Mouse (Mus musculus): ENCODE measurements around the gene Ccnjl.

The Ccnjl gene

GRCm38 (mm10) chr11:43520521-43520920, 8.1 kb upstream of the Ccnjl start:
- no peak for DNase-seq (ENCODE audit: low read depth, low spot score)

DNA sequence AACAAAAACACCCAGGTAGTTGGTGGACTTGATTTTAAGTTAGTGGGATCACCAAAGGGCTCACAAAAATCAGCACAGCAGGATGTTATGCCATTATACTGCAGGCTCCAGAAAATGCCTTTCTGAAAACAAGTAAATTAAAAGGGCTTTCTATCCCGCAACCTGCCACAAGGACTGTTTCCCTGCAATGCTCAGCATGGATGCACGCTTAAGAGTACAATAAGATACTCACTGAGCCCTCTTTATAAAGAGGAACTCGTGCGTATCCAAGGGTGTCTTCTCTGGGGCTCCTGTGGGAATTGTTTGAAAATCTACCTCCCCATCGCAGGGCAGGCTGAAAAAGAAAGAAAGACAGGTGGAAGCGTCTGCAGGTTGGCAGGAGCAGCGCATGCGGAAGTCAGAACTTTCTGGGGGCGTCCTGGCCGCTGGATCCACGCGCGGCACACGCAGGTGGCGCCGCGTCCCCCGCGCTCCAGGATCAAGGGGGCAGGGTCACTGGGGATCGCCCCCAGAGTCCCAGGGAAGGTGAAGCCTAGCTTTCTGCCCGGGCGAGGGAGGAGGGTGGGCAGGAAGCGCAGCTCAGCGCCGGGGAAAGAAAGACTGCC, 404 bp upstream of the Ccnjl start:
- no peak for DNase-seq (ENCODE audit: low read depth, low spot score)

GRCm38 (mm10) chr11:43530043-43530442, 1.5 kb downstream of the Ccnjl start:
- DNase-seq (ENCODE audit: low read depth, low spot score), result no peak

GRCm38 (mm10) chr11:43531619-43532018, 3.0 kb downstream of the Ccnjl start:
- no peak for DNase-seq (ENCODE audit: low read depth, low spot score)

GRCm38 (mm10) chr11:43537074-43537473, 8.5 kb downstream of the Ccnjl start:
- no peak for DNase-seq (ENCODE audit: low read depth, low spot score)

DNA sequence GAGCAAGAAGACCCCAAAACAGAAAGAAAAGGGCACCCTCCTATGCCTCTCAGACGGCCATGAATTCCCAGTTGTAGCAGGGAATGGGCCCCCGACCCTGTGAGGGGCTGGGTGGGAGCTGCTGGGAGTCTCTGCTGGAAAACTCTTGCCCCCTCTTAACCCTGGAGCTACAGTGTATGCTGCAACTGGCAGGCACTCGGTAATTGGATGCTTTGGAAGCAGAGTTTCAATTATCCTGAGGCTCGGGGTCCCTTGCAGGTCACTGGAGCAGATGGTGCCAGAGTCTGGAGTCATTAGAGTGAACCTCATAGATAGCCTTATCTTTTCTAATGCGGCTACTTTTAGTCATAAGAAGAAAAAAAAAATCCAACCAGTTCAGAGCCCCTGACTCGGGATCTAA, 11.3 kb downstream of the Ccnjl start:
- DNase-seq (ENCODE audit: low read depth, low spot score), result no peak

DNA sequence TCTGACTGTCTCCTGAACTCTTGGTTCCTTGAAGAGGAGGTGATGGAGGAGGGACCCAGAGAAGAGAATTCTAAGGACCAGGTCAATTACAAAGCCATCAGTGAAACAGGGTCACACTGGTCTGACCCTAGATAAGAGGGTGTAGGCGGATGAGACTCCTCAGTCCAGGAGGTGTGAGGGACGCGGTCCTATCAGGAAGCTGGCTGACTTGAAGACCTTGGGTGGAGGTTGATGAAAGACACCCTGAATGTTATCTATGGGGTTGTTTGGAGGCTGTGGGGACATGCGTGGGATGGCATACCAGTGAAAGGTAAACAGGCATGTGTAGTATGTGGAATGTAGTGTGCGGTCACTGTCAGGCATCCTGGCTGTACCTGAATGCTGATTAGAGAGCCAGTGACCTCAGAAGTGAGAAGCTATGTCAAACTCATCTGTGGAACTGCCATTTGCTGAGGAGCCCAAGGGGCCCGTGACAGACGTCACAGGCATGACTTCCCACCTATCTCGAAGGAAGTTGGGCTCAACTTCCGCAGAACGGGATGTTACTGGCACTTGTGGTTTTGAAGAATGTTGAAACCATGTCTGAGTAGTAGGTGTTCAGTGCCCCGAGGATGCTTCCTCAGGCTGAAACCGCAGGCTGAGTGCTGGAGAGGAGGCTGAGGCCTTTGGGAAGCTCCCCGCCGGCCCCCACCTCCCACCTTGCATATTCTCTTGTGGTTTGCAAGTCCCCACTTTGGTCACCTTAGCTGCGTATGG, 15.3 kb downstream of the Ccnjl start:
- DNase-seq (ENCODE audit: low read depth, low spot score), result no peak

GRCm38 (mm10) chr11:43544819-43545218, 16.2 kb downstream of the Ccnjl start:
- DNase-seq (ENCODE audit: low read depth, low spot score), result no peak

DNA sequence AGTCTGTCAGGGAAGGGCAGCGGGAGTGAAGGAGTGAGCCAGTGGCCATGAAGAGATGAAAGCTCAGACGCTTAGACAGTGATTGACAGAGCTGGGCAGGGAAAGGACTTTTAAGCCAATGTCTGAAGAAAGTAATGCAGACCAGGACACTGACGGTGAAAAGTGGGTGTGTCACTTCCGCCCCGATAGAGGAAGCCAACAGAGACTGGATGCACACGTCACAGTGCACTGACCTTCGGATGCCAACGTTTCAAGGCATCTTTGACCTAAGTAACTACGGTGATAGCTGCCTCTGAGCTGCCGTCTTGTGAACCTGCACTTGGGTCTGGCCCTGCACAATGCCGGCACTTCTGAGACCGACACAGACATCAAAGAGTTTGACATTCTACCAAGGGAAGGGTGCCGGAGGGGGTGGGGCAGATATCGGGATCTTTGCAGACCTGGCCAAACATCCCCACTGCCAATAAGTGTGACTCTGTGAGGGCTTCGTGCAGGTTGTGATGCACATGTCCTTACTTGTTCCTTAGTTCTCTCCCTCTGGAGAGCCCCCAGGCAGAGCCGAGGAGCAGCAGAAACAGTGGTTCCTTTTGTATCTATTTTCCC, 17.4 kb downstream of the Ccnjl start:
- no peak for DNase-seq (ENCODE audit: low read depth, low spot score)

DNA sequence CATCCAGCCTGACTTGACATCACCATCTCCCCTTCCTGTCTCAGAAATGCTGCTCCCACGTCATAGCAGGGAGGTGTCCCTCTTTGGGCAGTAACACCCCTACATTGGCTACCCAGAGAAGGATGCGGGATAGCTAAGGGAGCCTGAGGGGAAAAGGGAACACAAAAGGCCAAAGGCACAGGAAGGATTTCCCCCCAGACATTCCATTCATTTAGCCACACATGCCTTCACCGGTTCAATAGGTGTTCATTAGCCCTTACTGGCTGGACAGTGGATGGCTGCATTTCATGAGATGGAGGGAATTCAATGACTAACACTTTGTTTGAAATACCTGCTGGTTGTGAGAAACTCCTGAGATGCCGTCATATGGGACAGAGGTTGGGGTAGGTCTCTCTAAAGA, 18.1 kb downstream of the Ccnjl start:
- no peak for DNase-seq (ENCODE audit: low read depth, low spot score)

GRCm38 (mm10) chr11:43548148-43548547, 19.6 kb downstream of the Ccnjl start:
- no peak for DNase-seq (ENCODE audit: low read depth, low spot score)

GRCm38 (mm10) chr11:43548657-43549435, 20.3 kb downstream of the Ccnjl start:
- DNase-seq (ENCODE audit: low read depth, low spot score), result no peak

GRCm38 (mm10) chr11:43549701-43550100, 21.1 kb downstream of the Ccnjl start:
- DNase-seq (ENCODE audit: low read depth, low spot score), result no peak

DNA sequence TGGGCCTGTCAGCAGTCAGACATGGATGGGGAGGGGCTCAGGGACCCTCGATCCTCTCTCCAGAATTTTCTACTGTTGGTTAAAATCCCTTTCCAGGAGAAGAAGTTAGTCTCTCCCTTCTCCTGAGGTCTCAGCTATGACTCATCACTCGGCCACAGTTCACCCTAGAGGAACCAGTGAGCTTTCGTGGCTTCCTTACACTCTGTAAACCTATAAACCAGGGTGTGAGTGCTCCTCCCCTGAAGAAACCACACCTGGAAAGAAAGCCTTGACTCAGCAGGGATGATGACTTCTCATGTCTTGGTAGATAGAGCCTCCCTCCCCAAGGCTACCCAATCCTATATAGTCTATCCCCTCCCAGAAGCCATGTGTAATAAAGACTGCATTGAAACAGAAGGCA, 23.2 kb downstream of the Ccnjl start:
- no peak for DNase-seq (ENCODE audit: low read depth, low spot score)

DNA sequence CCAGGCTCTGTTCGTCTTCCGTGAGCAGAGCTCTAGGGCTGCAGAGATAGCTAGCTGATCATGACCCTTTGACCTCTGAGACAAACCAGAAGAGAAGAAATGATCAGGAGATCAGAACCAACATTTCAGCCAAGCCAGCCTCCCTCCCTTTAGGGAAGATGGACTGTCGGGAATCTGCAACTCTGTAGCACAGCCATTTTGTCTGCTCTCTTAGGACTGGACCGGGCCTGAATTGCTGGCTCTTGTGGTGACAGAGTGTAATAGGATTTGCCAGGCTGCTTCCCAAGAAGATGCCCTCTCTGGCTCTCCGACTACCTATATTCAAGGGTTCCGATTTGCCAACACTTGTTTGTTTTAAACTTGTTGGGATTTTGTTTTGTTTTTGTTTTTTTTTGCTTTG, 24.1 kb downstream of the Ccnjl start:
- no peak for DNase-seq (ENCODE audit: low read depth, low spot score)

DNA sequence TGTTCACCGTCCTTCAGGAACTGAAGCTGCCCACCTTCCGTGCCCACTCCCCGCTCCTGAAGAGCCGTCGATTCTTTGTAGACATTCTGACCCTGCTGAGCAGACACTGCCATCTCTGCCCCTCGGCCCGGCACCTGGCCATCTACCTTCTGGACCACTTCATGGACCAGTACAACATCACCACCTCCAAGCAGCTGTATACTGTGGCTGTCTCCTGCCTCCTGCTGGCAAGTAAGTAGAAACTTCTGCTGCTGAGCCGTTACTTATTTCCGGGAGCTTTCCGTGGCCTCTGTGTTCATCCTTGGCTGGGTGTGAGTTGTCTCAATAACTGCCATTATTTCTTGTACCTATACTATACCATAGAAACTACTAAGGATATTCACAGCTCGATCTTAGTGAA, 28.0 kb downstream of the Ccnjl start:
- DNase-seq (ENCODE audit: low read depth, low spot score), result no peak

- no peak for DNase-seq (ENCODE audit: low read depth, low spot score)
Measured at GRCm38 (mm10) chr11:43559515-43560292, 31.1 kb downstream of the Ccnjl start.

DNA sequence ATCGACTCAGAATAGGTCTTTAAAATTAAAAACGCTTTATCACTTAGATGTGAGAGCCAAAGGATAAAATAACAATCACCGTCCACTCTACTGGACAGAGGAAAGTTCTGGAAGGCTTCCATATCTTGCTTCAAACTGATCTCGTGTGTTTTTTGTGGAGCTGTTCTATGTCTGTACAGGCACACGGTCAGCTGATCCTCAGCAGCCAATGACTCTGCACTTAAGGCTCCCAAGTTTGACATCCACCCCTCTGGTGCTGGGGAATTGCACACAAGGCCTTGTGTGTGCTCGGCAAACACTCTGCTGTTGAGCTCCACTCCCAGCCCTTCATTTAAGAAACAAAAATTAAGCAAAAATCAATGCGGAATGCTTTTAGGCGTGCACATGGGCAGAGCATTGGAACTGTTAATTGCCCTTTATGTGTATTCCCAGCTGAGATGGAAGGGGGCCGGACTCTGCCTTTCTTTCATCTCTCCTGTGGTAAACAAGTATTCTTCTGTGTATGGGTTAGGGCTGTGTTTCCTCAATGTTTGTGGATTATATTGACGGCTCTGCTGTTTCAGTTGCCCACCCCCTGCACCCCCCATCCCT, 35.2 kb downstream of the Ccnjl start:
- no peak for DNase-seq (ENCODE audit: low read depth, low spot score)

DNA sequence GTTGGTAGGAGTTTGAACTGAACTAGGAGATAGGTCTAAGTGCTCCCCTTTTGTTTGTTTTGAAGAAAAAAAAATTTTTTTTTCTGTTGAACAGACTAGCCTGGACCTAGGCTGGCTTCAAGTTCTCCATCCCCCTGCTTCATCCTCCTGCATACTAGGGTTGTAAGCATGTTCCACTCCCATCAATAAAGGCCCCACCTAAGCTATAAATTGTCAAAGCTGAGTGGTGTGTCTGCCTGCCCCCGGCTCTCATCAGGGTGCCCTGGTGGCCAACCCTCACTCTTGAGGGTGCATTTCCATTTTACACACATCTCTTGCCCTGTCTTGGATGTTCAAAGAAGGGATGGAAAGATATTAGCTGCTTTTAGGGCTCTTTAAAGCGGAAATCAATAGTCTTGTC, 36.8 kb downstream of the Ccnjl start:
- DNase-seq (ENCODE audit: low read depth, low spot score), result no peak

- DNase-seq (ENCODE audit: low read depth, low spot score), result no peak
Measured at GRCm38 (mm10) chr11:43565852-43566251, 37.3 kb downstream of the Ccnjl start.

DNA sequence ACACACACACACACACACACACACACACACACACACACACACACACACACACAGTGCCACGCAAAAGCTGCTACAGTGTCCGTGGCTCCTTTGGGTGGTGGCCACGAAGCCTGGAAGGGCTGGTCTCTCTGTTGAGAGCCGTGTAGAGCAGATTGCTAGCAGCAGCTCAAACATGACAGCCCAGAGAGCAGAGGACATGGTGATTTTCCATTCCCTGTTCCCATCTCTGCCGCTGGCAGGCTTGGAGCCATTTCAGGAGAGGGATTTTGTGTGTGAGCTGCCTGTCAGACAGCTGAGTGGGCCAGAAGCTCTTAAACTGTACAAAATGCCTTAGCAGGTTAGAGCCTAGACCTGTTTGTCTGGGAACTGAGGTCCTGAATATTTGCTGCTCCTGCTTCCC, 38.1 kb downstream of the Ccnjl start:
- no peak for DNase-seq (ENCODE audit: low read depth, low spot score)

All from CD4-positive, CD25-positive, alpha-beta regulatory T cell, adult 2 months (primary cell).